Mouse (Mus musculus): Measurements from ENCODE around the gene Vdac2. TPM values are rescaled to one million over a fixed set of nuclear protein-coding genes. Genes with fewer than 3 reads are reported as not detected.
A peak's percentile ranks its signal among the peaks of the same experiment; 100 is the strongest.

Vdac2 gene
- total and polyA plus RNA-seq, 2 experiments: 89.3 to 108 TPM

DNA sequence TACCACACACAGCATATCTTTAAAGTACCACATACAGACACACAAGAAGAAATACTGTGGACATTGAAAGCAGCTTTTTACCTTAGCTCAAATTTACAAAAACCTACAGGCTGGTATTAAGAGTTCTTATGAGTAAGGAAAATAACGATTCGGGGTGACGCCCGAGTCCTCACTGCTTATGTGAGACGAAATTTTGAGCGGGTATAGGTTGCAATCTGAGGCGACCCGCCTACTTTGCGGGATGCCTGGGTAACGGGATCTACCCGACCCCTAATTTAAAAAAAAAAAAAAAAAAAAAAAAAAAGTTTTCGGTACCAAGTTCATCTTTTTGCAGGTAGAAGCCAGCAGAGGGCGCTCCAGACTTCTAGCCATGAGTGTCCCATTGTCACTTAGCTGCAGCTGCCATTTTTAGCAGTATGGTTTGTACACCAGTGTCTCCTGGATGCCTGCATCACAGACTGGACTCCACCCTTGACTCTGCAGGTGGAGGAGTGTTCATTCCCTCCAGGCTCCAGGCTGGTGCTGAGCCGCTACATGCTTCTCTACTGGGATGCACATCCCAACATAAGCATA is 12.4 kb upstream of the Vdac2 start:
- no peak overlapping the region for H3K27ac ChIP-seq (replicated peaks; ENCODE audit: insufficient read depth, low read depth, low read length)
- H3K9ac ChIP-seq (ENCODE audit: low read depth, low read length): no peak overlapping the region

DNA sequence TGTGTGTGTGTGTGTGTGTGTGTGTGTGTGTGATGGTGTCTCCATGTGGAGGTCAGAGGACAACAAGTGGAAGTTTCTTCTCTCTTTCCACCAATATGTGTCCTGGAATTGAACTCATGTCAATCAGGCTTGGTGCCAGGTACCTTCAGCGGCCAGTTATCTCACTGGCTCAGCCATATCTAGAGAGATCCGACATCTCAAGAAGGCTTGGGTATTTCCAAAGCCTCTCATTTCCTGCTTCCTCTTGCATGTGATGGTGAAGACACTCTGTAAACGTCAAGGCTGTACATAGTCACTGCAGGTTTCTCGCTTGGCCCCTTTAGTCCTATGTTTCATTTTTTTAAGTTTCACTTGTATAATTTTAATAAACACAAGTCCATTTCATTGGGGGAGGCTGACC is 11.8 kb upstream of the Vdac2 start:
- no peak overlapping the region for H3K27ac ChIP-seq (replicated peaks; ENCODE audit: insufficient read depth, low read depth, low read length)
- H3K4me1 ChIP-seq (ENCODE audit: control insufficient read depth, insufficient read depth, low read length): no peaks in the 10 kb centered on the region
- WGBS: 47% methylated on average over 4 of the region's 4 CpGs

More for the DNA sequence above, 12.4 kb upstream of the Vdac2 start:
- Histone ChIP-seq H3K79me2 (ENCODE audit: control insufficient read depth, insufficient read depth, low read length) (no peaks in the 10 kb centered on the region), H3K36me3 (ENCODE audit: control insufficient read depth, insufficient read depth, low read length) (no peaks in the 10 kb centered on the region), H3K27me3 (ENCODE audit: control insufficient read depth, insufficient read depth, low read length) (no peaks in the 10 kb centered on the region), H3K4me3 (ENCODE audit: insufficient read depth, low read depth, low read length) (no peak overlapping the region), H3K4me1 (ENCODE audit: control insufficient read depth, insufficient read depth, low read length) (peaks cover 2% of the 10 kb centered on the region; the same call in 1 of the 2 replicates)
- 20% methylated on average over 14 of the region's 14 CpGs for WGBS
- peak; percentile 63 for TF ChIP-seq CTCF (IDR thresholded peaks at IDR 0.05; ENCODE audit: low read depth, low read length)
- TF ChIP-seq POLR2A (IDR thresholded peaks at IDR 0.05; ENCODE audit: extremely low read depth, insufficient read depth, low read length): no peak
- DNase-seq (ENCODE audit: extremely low read depth, low read depth, low spot score): peak; percentile 59

DNA sequence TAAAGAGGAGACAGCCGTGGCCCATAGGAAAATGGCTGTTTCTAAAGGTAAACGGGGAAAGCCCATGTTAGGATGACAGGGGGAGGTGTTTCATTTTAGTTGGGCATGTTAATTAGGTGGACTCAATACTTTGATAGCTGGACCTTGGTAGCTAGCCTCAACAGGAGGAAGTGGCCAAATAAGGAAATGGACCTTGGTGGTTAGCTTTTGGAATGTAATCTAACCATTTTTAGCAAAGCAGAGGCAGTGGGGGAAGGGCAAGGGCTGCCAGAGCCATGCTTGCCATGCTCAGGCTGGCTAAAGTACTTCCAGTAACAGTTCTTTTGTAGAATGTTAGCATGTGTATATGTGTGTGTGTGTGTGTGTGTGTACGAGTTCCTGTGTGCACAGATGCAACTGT is 11.2 kb upstream of the Vdac2 start:
- no peak for DNase-seq (ENCODE audit: extremely low read depth, low read depth, low spot score)
- H3K27ac ChIP-seq (replicated peaks; ENCODE audit: insufficient read depth, low read depth, low read length): no peak overlapping the region
- H3K4me1 ChIP-seq (ENCODE audit: control insufficient read depth, insufficient read depth, low read length): no peaks in the 10 kb centered on the region
- WGBS: 90% methylated on average over 3 of the region's 3 CpGs
- H3K4me3 ChIP-seq (ENCODE audit: insufficient read depth, low read depth, low read length): no peak overlapping the region
- no peaks in the 10 kb centered on the region for H3K79me2 ChIP-seq (ENCODE audit: control insufficient read depth, insufficient read depth, low read length)
- no peaks in the 10 kb centered on the region for H3K36me3 ChIP-seq (ENCODE audit: control insufficient read depth, insufficient read depth, low read length)
- H3K9ac ChIP-seq (ENCODE audit: low read depth, low read length): no peak overlapping the region
- no peaks in the 10 kb centered on the region for H3K27me3 ChIP-seq (ENCODE audit: control insufficient read depth, insufficient read depth, low read length)
- TF ChIP-seq POLR2A (IDR thresholded peaks at IDR 0.05; ENCODE audit: extremely low read depth, insufficient read depth, low read length): no peak
- no peak for TF ChIP-seq CTCF (IDR thresholded peaks at IDR 0.05; ENCODE audit: low read depth, low read length)

More for the DNA sequence above, 11.8 kb upstream of the Vdac2 start:
- TF ChIP-seq POLR2A (IDR thresholded peaks at IDR 0.05; ENCODE audit: extremely low read depth, insufficient read depth, low read length): no peak
- TF ChIP-seq CTCF (IDR thresholded peaks at IDR 0.05; ENCODE audit: low read depth, low read length): no peak
- Histone ChIP-seq H3K79me2 (ENCODE audit: control insufficient read depth, insufficient read depth, low read length) (no peaks in the 10 kb centered on the region), H3K9ac (ENCODE audit: low read depth, low read length) (no peak overlapping the region), H3K27me3 (ENCODE audit: control insufficient read depth, insufficient read depth, low read length) (no peaks in the 10 kb centered on the region), H3K4me3 (ENCODE audit: insufficient read depth, low read depth, low read length) (no peak overlapping the region), H3K36me3 (ENCODE audit: control insufficient read depth, insufficient read depth, low read length) (no peaks in the 10 kb centered on the region)
- no peak for DNase-seq (ENCODE audit: extremely low read depth, low read depth, low spot score)

DNA sequence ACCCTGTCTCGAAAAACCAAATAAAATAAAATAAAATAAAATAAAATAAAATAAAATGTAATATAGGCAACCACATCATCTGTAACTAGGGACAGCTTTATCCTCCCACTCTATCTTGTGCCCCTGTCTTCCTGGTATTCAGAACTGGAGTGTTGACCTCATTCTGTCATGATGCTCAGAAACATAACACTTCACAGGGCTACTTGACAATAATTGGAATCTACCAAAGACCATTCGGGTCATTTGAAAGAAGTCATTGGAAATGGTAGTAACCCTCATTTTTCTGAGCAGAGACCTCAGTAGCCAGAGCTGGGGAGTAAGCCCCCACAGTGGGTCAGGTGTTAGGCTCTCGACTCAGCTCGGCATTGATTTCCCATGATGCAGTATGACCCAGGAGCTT is 10.4 kb upstream of the Vdac2 start:
- WGBS: 94% methylated on average over 4 of the region's 4 CpGs

DNA sequence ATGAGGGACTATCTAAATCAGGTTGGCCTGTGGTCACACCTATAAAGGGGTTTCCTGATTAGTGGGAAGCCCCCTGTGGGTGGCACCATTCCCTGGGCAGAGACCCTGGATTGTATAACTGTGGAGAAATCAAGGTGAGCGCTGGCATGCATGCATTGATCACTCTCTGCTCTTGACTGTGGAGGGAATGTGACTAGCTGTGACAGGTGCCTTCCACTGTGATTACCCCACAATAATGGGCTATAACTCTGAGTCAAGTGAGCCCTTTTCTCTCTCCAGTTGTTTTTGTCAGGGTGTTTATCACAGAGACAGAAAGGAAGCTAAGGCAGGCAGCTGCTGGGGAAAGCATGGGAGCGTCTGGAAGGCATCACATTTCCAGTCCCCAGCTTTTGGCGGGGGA is 8.8 kb upstream of the Vdac2 start:
- Histone ChIP-seq H3K9ac (ENCODE audit: low read depth, low read length) (no peak overlapping the region), H3K4me3 (ENCODE audit: insufficient read depth, low read depth, low read length) (no peak overlapping the region), H3K4me1 (ENCODE audit: control insufficient read depth, insufficient read depth, low read length) (no peaks in the 10 kb centered on the region), H3K27ac (replicated peaks; ENCODE audit: insufficient read depth, low read depth, low read length) (no peak overlapping the region), H3K79me2 (ENCODE audit: control insufficient read depth, insufficient read depth, low read length) (no peaks in the 10 kb centered on the region), H3K36me3 (ENCODE audit: control insufficient read depth, insufficient read depth, low read length) (no peaks in the 10 kb centered on the region), H3K27me3 (ENCODE audit: control insufficient read depth, insufficient read depth, low read length) (no peaks in the 10 kb centered on the region)
- DNase-seq (ENCODE audit: extremely low read depth, low read depth, low spot score): no peak
- 76% methylated on average over 3 of the region's 3 CpGs for WGBS
- TF ChIP-seq CTCF (IDR thresholded peaks at IDR 0.05; ENCODE audit: low read depth, low read length) (no peak), POLR2A (IDR thresholded peaks at IDR 0.05; ENCODE audit: extremely low read depth, insufficient read depth, low read length) (no peak)

More for the DNA sequence above, 10.4 kb upstream of the Vdac2 start:
- Histone ChIP-seq H3K36me3 (ENCODE audit: control insufficient read depth, insufficient read depth, low read length) (no peaks in the 10 kb centered on the region), H3K79me2 (ENCODE audit: control insufficient read depth, insufficient read depth, low read length) (no peaks in the 10 kb centered on the region), H3K27me3 (ENCODE audit: control insufficient read depth, insufficient read depth, low read length) (no peaks in the 10 kb centered on the region), H3K4me1 (ENCODE audit: control insufficient read depth, insufficient read depth, low read length) (no peaks in the 10 kb centered on the region), H3K9ac (ENCODE audit: low read depth, low read length) (no peak overlapping the region), H3K4me3 (ENCODE audit: insufficient read depth, low read depth, low read length) (no peak overlapping the region), H3K27ac (replicated peaks; ENCODE audit: insufficient read depth, low read depth, low read length) (no peak overlapping the region)
- no peak for DNase-seq (ENCODE audit: extremely low read depth, low read depth, low spot score)
- no peak for TF ChIP-seq CTCF (IDR thresholded peaks at IDR 0.05; ENCODE audit: low read depth, low read length)
- no peak for TF ChIP-seq POLR2A (IDR thresholded peaks at IDR 0.05; ENCODE audit: extremely low read depth, insufficient read depth, low read length)

DNA sequence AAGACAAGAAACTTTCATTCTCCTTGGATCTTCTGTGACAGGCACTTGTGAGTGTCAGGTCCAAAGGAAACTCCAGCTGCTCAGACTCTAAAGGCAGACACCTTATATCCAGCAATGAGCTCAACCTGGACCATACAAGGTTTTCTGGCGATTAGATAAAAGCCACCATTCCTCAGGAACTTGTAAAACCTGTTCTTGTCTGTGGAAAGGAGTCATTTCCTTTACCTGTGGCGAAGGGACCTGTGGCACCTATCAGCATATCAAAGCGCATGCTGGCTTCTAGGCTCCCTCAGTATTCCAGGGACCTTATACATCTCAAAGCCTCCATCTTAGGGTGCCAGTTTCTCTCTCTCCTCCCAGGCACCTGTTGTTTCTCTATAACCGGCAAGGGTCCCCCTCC is 7.6 kb upstream of the Vdac2 start:
- Histone ChIP-seq H3K4me3 (ENCODE audit: insufficient read depth, low read depth, low read length) (no peak overlapping the region), H3K36me3 (ENCODE audit: control insufficient read depth, insufficient read depth, low read length) (no peaks in the 10 kb centered on the region), H3K27me3 (ENCODE audit: control insufficient read depth, insufficient read depth, low read length) (no peaks in the 10 kb centered on the region), H3K27ac (replicated peaks; ENCODE audit: insufficient read depth, low read depth, low read length) (no peak overlapping the region), H3K4me1 (ENCODE audit: control insufficient read depth, insufficient read depth, low read length) (no peaks in the 10 kb centered on the region), H3K79me2 (ENCODE audit: control insufficient read depth, insufficient read depth, low read length) (no peaks in the 10 kb centered on the region), H3K9ac (ENCODE audit: low read depth, low read length) (no peak overlapping the region)
- no peak for DNase-seq (ENCODE audit: extremely low read depth, low read depth, low spot score)
- WGBS: 80% methylated on average over 4 of the region's 4 CpGs
- TF ChIP-seq CTCF (IDR thresholded peaks at IDR 0.05; ENCODE audit: low read depth, low read length) (no peak), POLR2A (IDR thresholded peaks at IDR 0.05; ENCODE audit: extremely low read depth, insufficient read depth, low read length) (no peak)
